14 mouse cellular contexts compared by ENCODE assay signal in genomic region chr1:138327466-138328245, GRCm38 (mm10). TPM values are rescaled to one million over a fixed set of nuclear protein-coding genes. Genes with fewer than 3 reads are reported as not detected.
DNase-seq lines count a peak whose midpoint lies in the region; ATAC-seq and TF ChIP-seq lines count a peak whose summit lies in the region.
"Had no signal": no experiment of that assay in that cellular context is flagged by ENCODE, and none has a peak within 500 bp of the region (broad histone marks: within the 10 kb centered on the region; RNA-seq: fewer than 3 reads in every experiment).

No protein-coding gene starts in this region.

- H3K27me3 ChIP-seq in liver, embryonic 16.5 days (ENCODE audit: control insufficient read depth, insufficient read depth, low read depth, low read length) = no peaks in the 10 kb centered on the region
- H3K27me3 ChIP-seq in splenic B cell, adult 2 months (ENCODE audit: control insufficient read depth, insufficient read depth, low read length, poor library complexity, severe bottlenecking) = no peaks in the 10 kb centered on the region
- H3K27me3 ChIP-seq: embryonic facial prominence, embryonic 13.5 days; liver, embryonic 12.5 days had no signal

- no peaks in the 10 kb centered on the region for H3K9me3 ChIP-seq in liver, embryonic 16.5 days (replicated peaks; ENCODE audit: control insufficient read depth, low read length)
- H3K9me3 ChIP-seq: embryonic facial prominence, embryonic 13.5 days; heart, embryonic 10.5 days; liver, embryonic 12.5 days; megakaryocyte, embryonic 14.5 days had no signal

- TF ChIP-seq POLR2A in embryonic fibroblast, embryonic 13.5 days (IDR thresholded peaks at IDR 0.05; ENCODE audit: low read depth, low read length) = no peak

- WGBS in liver, embryonic 16.5 days (ENCODE audit: insufficient replicate concordance) = 47% methylated on average over 18 of the region's 18 CpGs

- no peaks in the 10 kb centered on the region for H3K4me1 ChIP-seq in liver, embryonic 16.5 days (ENCODE audit: control insufficient read depth, low read depth, low read length)
- H3K4me1 ChIP-seq in embryonic fibroblast, embryonic 13.5 days (ENCODE audit: control insufficient read depth, insufficient read depth, low read length) = peaks cover 13% of the 10 kb centered on the region
- H3K4me1 ChIP-seq: embryonic facial prominence, embryonic 13.5 days; heart, embryonic 10.5 days; liver, embryonic 12.5 days had no signal

- ATAC-seq in liver, embryonic 16.5 days (ENCODE audit: low read depth) = no peak
- ATAC-seq in CD4-positive, CD25-positive, alpha-beta regulatory T cell, adult 4 months = peak; percentile 60
- ATAC-seq: intestine, postnatal 0 days; liver, embryonic 12.5 days had no signal

- H3K4me3 ChIP-seq in liver, embryonic 16.5 days (ENCODE audit: low read depth, low read length) = no peak overlapping the region
- H3K4me3 ChIP-seq in embryonic fibroblast, embryonic 13.5 days (ENCODE audit: insufficient read depth, low read length) = no peak overlapping the region
- no peak overlapping the region for H3K4me3 ChIP-seq in layer of hippocampus, adult 2 months
- H3K4me3 ChIP-seq: embryonic facial prominence, embryonic 13.5 days; heart, embryonic 10.5 days; liver, embryonic 12.5 days had no signal

- no peak for DNase-seq in liver
- DNase-seq in splenic B cell, adult 2 months (ENCODE audit: low read depth, low spot score) = peak; percentile 35
- no peak for DNase-seq in layer of hippocampus, adult 2 months (ENCODE audit: low spot score in 2 of 2)
- no peak for DNase-seq in adrenal gland, adult 8-10 months
- DNase-seq: cerebellum, adult 11-12 months had no signal

- no peaks in the 10 kb centered on the region for H3K36me3 ChIP-seq in liver, embryonic 16.5 days (ENCODE audit: control insufficient read depth, insufficient read depth)
- H3K36me3 ChIP-seq in splenic B cell, adult 2 months (ENCODE audit: control insufficient read depth, insufficient read depth, low read length, poor library complexity, severe bottlenecking) = no peaks in the 10 kb centered on the region
- H3K36me3 ChIP-seq: embryonic facial prominence, embryonic 13.5 days; heart, embryonic 10.5 days; liver, embryonic 12.5 days had no signal

- H3K27ac ChIP-seq in liver, embryonic 16.5 days (ENCODE audit: low read length) = no peak overlapping the region
- peak overlapping the region; percentile 17; the same call in 1 of the 2 replicates for H3K27ac ChIP-seq in embryonic fibroblast, embryonic 13.5 days (ENCODE audit: insufficient read depth, low read length)
- no peak overlapping the region for H3K27ac ChIP-seq in layer of hippocampus, adult 2 months
- H3K27ac ChIP-seq: embryonic facial prominence, embryonic 13.5 days; heart, embryonic 10.5 days; liver, embryonic 12.5 days had no signal

- no peak for TF ChIP-seq CTCF in embryonic fibroblast, embryonic 13.5 days (IDR thresholded peaks at IDR 0.05; ENCODE audit: borderline replicate concordance, insufficient read depth, low read length)
- TF ChIP-seq CTCF in layer of hippocampus, adult 2 months (conservative IDR thresholded peaks at IDR 0.05) = no peak

- H3K9ac ChIP-seq in liver, embryonic 16.5 days (ENCODE audit: low read depth, low read length) = no peak overlapping the region
- H3K9ac ChIP-seq: embryonic facial prominence, embryonic 13.5 days; liver, embryonic 12.5 days had no signal

- peak overlapping the region; percentile 11; the same call in 1 of the 2 replicates for H3K4me2 ChIP-seq in liver, embryonic 16.5 days (ENCODE audit: low read depth, low read length)
- H3K4me2 ChIP-seq: liver, embryonic 12.5 days had no signal

RNA-seq across cellular contexts. Expression of gene Atp6v1g3, which starts 54.1 kb away (rescaled TPM):
- not detected in 2 replicates for polyA plus RNA-seq in liver, embryonic 16.5 days (2015; fragmentation: Nextera tagmentation; extraction: Ambion mirVana)
- polyA plus RNA-seq in CD4-positive, CD25-positive, alpha-beta regulatory T cell, adult 4 months (2017; shearing (Covaris generic)) = under 1 TPM; 0.28 to 0.96 TPM
- polyA plus RNA-seq in embryonic fibroblast, embryonic 13.5 days (2011; ENCODE audit: insufficient read length, low read depth, missing spikeins) = not detected in 2 replicates
- total RNA-seq in layer of hippocampus, adult 2 months (2021) = not detected
- total RNA-seq in adrenal gland, adult 8-10 months (2022) = not detected
- total RNA-seq: adrenal gland, adult 18-20 months had no signal
- polyA plus RNA-seq: embryonic facial prominence, embryonic 13.5 days; heart, embryonic 10.5 days; intestine, postnatal 0 days; liver, embryonic 12.5 days had no signal
